Mouse (Mus musculus) limb, embryonic 12.5 days (tissue): ENCODE measurements around the gene Smpdl3b. TPM values are rescaled to one million over a fixed set of nuclear protein-coding genes. Genes with fewer than 3 reads are reported as not detected.
A peak's percentile ranks its signal among the peaks of the same experiment; 100 is the strongest.
"Not testable (repeated sequence)": the region's sequence is repeated elsewhere in the genome, so short reads cannot be mapped to it uniquely, and the experiment has no call there.

Experiments
- ATAC-seq: fragments of 200-750 bp; cut with Nextera tagmentation; 2 replicates; pipeline ENCODE4 v1.8.0; 2017; ENCODE audit warnings: low read depth, moderate TSS enrichment; ENCODE audit not compliant: insufficient number of reproducible peaks, insufficient read depth, low FRiP score, low TSS enrichment
- H3K27ac ChIP-seq: fragments of 300-500 bp; sonication (generic); 2 replicates; pipeline ENCODE4 v1.5.1; 2016; ENCODE audit warnings: mild to moderate bottlenecking, moderate library complexity
- H3K27me3 ChIP-seq: fragments of 300-500 bp; sonication (generic); 2 replicates; pipeline ENCODE4 v1.6.1; 2016; ENCODE audit warnings: mild to moderate bottlenecking, moderate library complexity
- H3K36me3 ChIP-seq: fragments of 300-500 bp; sonication (generic); 2 replicates; pipeline ENCODE4 v1.6.1; 2016; ENCODE audit warnings: mild to moderate bottlenecking, moderate library complexity
- H3K4me1 ChIP-seq: fragments of 300-500 bp; sonication (generic); replicated peaks from 2 replicates; pipeline ENCODE4 v1.6.1; 2016
- H3K4me2 ChIP-seq: fragments of 300-500 bp; sonication (generic); 2 replicates; pipeline ENCODE4 v1.6.1; 2016; ENCODE audit warnings: mild to moderate bottlenecking, moderate library complexity
- H3K4me3 ChIP-seq: fragments of 300-500 bp; sonication (generic); replicated peaks from 2 replicates; pipeline ENCODE4 v1.5.1; 2016; ENCODE audit warnings: mild to moderate bottlenecking
- H3K9ac ChIP-seq: fragments of 300-500 bp; sonication (generic); replicated peaks from 2 replicates; pipeline ENCODE4 v1.6.1; 2016; ENCODE audit warnings: mild to moderate bottlenecking, moderate library complexity
- H3K9me3 ChIP-seq: fragments of 300-500 bp; sonication (generic); 2 replicates; pipeline ENCODE4 v1.6.1; 2016; ENCODE audit warnings: mild to moderate bottlenecking, moderate library complexity
- WGBS: fragments of 180-500 bp; shearing (Covaris S2); methylation state at CpG from one replicate; pipeline ENCODE4 v1.1.7; 2016; 5-methylcytosine and 5-hydroxymethylcytosine counted together
- polyA plus RNA-seq: library from polyadenylated mRNA; unstranded; fragments of >200 nt; fragmentation: Nextera tagmentation; extraction: Ambion mirVana; gene quantifications from 2 replicates; pipeline ENCODE4 v1.2.1, GENCODE M21; 2016

Smpdl3b gene
- 5.8 and 6.4 TPM in 2 replicates for polyA plus RNA-seq

DNA sequence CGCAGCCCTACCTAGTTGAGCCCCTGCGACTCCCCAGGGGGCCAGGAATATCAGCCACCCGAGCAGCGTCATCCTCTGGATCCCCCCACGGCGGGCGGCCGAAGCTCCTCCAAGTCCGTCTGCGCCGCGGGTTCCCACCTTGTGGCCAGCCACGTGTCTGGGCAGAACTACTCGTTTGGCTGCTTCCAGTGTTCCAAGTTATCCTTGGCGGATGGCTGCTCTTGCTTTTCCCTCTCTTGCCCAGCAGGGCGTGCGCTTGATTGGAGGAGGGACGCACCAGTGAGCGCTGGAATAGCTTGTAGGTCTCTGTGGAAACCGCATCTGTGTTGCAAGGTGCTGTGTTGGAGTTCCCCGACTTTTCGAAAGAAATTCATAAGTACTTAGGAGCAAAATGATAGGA, at the start of gene Smpdl3b:
Gene Smpdl3b (minus strand): TSS at position 279 of the 400 bp plus-strand sequence.
- Histone ChIP-seq H3K4me1 (no peaks in the 10 kb centered on the region), H3K4me2 (peak within 1 kb of the TSS; percentile 82), H3K9ac (peak within 1 kb of the TSS; percentile 66), H3K27ac (no peak within 1 kb of the TSS), H3K27me3 (peaks cover 15% of the 10 kb centered on the region; the same call in 1 of the 2 replicates), H3K9me3 (no peaks in the 10 kb centered on the region), H3K36me3 (no peaks in the 10 kb centered on the region), H3K4me3 (peak within 1 kb of the TSS; percentile 45)
- ATAC-seq: peak; percentile 86; the same call in 1 of the 2 replicates
- 1% methylated on average over 22 of the region's 22 CpGs for WGBS

DNA sequence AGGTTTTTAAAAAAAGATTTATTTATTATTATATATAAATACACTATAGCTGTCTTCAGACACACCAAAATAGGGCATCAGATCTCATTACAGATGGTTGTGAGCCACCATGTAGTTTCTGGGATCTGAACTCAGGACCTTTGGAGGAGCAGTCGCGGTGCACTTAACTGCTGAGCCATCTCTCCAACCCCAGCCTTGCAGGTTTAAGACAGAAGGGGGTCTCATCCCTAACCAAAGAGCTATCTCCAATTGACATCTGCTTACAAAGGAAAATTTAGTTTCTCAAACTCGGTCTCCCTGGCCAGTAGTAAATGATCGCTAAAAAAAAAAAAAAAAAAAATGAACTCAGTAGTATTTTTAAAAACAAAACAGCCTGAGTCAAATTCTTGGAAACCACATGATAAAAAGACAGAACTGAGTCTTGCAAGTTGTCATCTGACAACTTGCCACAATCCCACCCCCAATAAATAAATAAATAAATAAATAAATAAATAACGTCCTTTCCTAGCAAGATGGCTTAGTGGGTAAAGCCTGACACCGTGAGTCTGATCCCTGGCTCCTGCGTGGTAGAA, 49.7 kb upstream of the Smpdl3b start:
- Histone ChIP-seq H3K9me3 (peaks cover 12% of the 10 kb centered on the region; the same call in 1 of the 2 replicates), H3K27me3 (no peaks in the 10 kb centered on the region), H3K27ac (no peak overlapping the region), H3K9ac (no peak overlapping the region), H3K36me3 (no peaks in the 10 kb centered on the region), H3K4me3 (no peak overlapping the region), H3K4me1 (no peaks in the 10 kb centered on the region), H3K4me2 (no peak overlapping the region)
- WGBS: 90% methylated on average over 7 of the region's 7 CpGs
- ATAC-seq: no peak

DNA sequence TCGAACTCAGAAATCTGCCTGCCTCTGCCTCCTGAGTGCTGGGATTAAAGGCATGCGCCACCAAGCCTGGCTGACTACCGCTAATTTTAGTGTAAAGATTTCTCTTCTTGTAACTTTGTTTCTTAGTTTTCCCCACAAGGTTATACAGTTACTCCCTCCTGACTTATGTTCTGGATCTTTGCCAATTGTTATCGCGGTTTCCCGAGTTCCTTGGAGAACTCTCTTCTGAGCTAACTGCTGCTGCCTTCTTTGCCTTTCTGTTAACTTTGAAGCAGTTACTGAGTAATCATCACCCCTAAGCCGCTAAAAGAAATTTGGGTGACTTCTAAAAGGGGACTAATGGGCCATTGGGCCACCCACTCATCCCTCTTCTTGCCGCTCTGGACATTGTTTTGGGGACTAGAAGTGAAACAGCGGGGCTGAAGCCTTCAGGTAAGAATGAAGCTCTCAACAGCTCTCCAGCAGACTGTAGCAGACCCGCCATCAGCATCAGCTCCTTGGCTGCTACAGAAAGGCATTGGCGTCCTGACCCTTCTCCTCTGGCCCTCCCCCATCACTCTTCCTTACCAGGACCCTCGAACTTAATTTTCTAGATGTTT, 48.6 kb upstream of the Smpdl3b start:
- H3K4me1 ChIP-seq: no peaks in the 10 kb centered on the region
- ATAC-seq: no peak
- H3K4me2 ChIP-seq: no peak overlapping the region
- H3K4me3 ChIP-seq: no peak overlapping the region
- 0 out of 2 replicates have a peak, but pooled peaks cover 3% of the 10 kb centered on the region for H3K9me3 ChIP-seq
- no peaks in the 10 kb centered on the region for H3K27me3 ChIP-seq
- H3K9ac ChIP-seq: no peak overlapping the region
- no peaks in the 10 kb centered on the region for H3K36me3 ChIP-seq
- 85% methylated on average over 12 of the region's 12 CpGs for WGBS
- H3K27ac ChIP-seq: no peak overlapping the region

DNA sequence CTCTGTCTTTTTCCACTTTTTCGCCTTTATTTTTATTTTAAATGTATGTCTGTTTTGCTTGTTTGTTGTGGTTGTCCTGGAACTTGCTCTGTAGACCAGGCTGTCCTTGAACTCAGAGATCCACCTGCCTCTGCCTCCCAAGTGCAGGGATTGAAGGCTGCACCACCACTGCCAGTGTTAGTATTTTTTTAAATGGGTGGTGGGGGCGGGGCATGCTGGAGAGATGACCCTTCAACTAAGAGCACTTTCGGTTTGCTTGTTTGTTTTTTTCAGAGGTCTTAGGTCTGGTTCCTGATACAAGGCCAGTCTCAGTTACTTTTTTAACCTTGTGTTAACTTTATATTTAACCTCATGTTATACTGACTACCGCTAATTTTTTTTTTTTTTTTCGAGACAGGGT, 48.1 kb upstream of the Smpdl3b start:
- H3K9me3 ChIP-seq: no peaks in the 10 kb centered on the region
- H3K4me2 ChIP-seq: no peak overlapping the region
- H3K9ac ChIP-seq: no peak overlapping the region
- no peaks in the 10 kb centered on the region for H3K4me1 ChIP-seq
- no peak overlapping the region for H3K4me3 ChIP-seq
- ATAC-seq: no peak
- H3K27ac ChIP-seq: no peak overlapping the region
- WGBS: 84% methylated on average over 5 of the region's 5 CpGs
- no peaks in the 10 kb centered on the region for H3K36me3 ChIP-seq
- no peaks in the 10 kb centered on the region for H3K27me3 ChIP-seq

DNA sequence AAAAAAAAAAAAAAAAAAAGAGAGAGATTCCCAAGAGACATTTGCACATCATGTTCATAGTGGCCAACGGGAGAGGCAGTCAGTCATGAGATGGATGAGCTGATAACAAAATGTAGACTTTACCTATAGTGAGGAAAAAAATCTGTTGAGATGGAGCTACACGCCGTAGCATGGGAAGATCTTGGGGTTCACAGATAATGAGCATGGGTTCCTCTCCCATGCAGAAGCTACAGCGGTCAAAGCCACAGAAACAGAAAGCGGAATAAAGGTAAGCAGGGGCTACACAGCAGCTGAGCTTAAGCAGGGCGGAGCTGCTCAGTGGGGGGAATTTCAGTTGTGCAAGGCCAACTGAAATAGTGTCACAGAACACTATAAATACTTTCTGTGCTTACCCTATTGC, 47.3 kb upstream of the Smpdl3b start:
- no peak overlapping the region for H3K9ac ChIP-seq
- no peak overlapping the region for H3K4me2 ChIP-seq
- ATAC-seq: no peak
- 91% methylated on average over 6 of the region's 6 CpGs for WGBS
- no peak overlapping the region for H3K4me3 ChIP-seq
- H3K27me3 ChIP-seq: no peaks in the 10 kb centered on the region
- no peak overlapping the region for H3K27ac ChIP-seq
- no peaks in the 10 kb centered on the region for H3K4me1 ChIP-seq
- no peaks in the 10 kb centered on the region for H3K9me3 ChIP-seq
- no peaks in the 10 kb centered on the region for H3K36me3 ChIP-seq

DNA sequence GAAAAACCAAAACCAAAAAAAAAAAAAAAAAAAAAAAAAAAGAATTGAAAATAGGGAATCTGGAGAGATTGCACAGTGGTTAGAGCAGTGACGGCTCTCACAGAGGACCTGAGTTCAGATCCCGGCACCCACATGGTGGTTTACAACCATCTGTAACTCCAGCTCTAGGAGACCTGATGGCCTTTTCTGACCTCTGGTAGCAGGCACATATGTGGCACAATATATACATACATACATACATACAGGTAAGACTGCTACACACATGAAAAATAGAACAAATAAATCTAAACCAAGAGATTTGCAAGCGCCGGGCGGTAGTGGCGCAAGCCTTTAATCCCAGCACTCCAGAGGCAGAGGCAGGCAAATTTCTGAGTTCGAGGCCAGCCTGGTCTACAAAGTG, 46.8 kb upstream of the Smpdl3b start:
- H3K4me1 ChIP-seq: no peaks in the 10 kb centered on the region
- no peaks in the 10 kb centered on the region for H3K36me3 ChIP-seq
- H3K27ac ChIP-seq: no peak overlapping the region
- no peaks in the 10 kb centered on the region for H3K9me3 ChIP-seq
- no peak overlapping the region for H3K9ac ChIP-seq
- no peak overlapping the region for H3K4me3 ChIP-seq
- H3K27me3 ChIP-seq: no peaks in the 10 kb centered on the region
- 95% methylated on average over 7 of the region's 7 CpGs for WGBS
- ATAC-seq: no peak
- no peak overlapping the region for H3K4me2 ChIP-seq

DNA sequence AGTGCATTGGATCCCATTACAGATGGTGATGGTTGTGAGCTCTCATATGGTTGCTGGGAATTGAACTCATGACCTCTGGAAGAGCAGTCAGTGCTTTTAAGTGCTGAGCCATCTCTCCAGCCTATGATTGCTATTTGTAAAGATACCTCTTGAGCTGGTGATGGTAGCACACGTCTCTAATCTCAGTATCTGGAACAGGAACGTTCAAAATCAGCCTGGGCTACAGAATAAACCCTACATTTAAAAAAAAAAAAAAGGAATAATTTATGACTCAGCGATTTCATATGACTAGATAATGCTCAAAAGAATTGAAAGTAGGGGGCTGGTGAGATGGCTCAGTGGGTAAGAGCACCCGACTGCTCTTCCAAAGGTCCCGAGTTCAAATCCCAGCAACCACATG, 46.2 kb upstream of the Smpdl3b start:
- Histone ChIP-seq H3K27me3 (no peaks in the 10 kb centered on the region), H3K4me3 (no peak overlapping the region), H3K36me3 (no peaks in the 10 kb centered on the region), H3K4me2 (no peak overlapping the region), H3K27ac (no peak overlapping the region), H3K9ac (no peak overlapping the region), H3K4me1 (no peaks in the 10 kb centered on the region), H3K9me3 (no peaks in the 10 kb centered on the region)
- no peak for ATAC-seq
- 91% methylated on average over 5 of the region's 5 CpGs for WGBS

DNA sequence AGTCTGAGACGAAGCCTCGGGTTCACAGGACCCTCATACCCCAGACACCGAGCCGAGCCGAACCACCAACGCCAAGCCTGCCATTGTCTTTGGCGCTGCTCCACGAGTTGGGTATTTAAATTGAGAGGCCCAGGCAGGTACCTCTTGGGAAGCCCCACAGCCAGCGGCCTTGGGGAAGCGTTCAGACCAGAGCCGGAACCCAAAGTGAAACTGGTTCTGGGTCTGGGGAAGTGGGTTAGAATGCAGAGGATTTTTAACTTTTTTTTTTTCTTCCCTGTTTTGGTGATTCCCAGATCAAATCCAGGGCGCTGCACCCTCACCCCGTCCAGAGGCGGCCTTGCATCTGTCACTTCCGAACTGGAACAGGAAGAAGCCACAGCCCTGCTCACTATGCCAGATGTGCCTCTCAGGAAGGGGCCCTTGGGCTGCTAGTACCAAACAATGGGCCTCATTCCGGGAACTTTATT, 45.2 kb upstream of the Smpdl3b start:
- Histone ChIP-seq H3K4me3 (no peak overlapping the region), H3K27ac (no peak overlapping the region), H3K27me3 (peaks cover 7% of the 10 kb centered on the region), H3K4me2 (no peak overlapping the region), H3K4me1 (no peaks in the 10 kb centered on the region), H3K9me3 (no peaks in the 10 kb centered on the region), H3K9ac (no peak overlapping the region), H3K36me3 (no peaks in the 10 kb centered on the region)
- 67% methylated on average over 16 of the region's 16 CpGs for WGBS
- no peak for ATAC-seq

DNA sequence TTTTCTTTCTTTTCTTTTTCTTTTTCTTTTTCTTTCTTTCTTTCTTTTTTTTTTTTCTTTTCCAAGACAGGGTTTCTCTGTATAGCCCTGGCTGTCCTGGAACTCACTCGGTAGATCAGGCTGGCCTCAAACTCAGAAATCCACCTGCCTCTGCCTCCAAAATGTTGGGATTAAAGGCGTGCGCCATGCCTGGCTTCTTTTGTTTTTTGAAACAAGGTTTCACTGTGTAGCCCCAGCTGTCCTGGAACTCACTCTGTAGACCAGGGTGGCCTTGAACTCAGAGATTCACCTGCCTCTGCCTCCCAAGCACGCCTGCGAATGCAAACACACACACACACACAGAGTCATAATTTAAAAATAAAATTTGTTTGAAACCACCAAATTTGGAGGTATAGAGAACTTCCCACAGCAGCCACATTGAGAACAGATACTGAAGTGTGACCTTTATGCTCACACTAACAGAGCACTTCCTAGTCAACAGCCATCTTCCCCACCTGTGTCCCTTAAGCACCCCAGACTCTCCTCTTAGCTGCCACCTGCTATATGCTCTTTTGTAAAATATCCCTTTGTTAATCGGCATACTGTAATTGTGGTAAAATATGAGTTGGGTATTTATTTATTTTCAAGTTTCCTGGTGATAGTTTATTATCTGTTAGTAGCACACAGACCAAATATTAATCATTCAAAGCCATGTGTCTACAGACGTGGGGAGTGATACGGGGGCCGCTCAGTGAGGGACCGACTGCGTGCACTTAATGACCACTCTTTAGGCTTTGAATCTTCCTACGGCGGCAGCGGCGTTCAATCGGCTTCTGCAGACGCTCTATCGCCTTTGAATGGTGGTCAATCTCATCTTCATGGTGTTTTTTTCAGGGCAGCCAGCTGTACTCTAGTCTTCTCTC, 44.4 kb upstream of the Smpdl3b start:
- Histone ChIP-seq H3K9me3 (no peaks in the 10 kb centered on the region), H3K9ac (no peak overlapping the region), H3K4me3 (no peak overlapping the region), H3K36me3 (no peaks in the 10 kb centered on the region), H3K27me3 (peaks cover 14% of the 10 kb centered on the region), H3K4me2 (no peak overlapping the region), H3K27ac (no peak overlapping the region), H3K4me1 (no peaks in the 10 kb centered on the region)
- WGBS: 89% methylated on average over 18 of the region's 18 CpGs
- no peak for ATAC-seq

DNA sequence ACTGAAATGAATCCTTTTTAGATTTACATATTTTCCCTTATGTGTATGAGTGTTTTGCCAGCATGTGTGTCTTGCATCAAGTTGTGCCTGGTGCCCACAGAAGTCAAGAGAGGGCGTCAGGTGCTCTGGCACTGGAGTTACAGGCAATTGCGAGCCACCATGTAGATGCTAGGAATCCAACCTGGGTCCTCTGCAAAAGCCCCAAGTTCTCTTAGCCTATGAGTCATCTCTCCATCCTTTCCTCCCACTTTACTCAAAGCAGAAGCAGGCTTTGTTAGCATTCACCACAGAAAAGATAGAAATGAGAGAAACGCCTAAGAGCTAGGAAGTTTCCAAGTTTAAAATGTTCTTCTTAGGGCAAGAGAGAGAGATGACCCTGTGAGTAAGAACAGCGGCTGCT, 42.8 kb upstream of the Smpdl3b start:
- no peak for ATAC-seq
- H3K27me3 ChIP-seq: peaks cover 30% of the 10 kb centered on the region
- H3K4me1 ChIP-seq: peaks cover 7% of the 10 kb centered on the region; the same call in 1 of the 2 replicates
- WGBS: 95% methylated on average over 4 of the region's 4 CpGs
- H3K4me3 ChIP-seq: no peak overlapping the region
- no peak overlapping the region for H3K4me2 ChIP-seq
- no peaks in the 10 kb centered on the region for H3K9me3 ChIP-seq
- H3K9ac ChIP-seq: no peak overlapping the region
- H3K27ac ChIP-seq: no peak overlapping the region
- no peaks in the 10 kb centered on the region for H3K36me3 ChIP-seq

DNA sequence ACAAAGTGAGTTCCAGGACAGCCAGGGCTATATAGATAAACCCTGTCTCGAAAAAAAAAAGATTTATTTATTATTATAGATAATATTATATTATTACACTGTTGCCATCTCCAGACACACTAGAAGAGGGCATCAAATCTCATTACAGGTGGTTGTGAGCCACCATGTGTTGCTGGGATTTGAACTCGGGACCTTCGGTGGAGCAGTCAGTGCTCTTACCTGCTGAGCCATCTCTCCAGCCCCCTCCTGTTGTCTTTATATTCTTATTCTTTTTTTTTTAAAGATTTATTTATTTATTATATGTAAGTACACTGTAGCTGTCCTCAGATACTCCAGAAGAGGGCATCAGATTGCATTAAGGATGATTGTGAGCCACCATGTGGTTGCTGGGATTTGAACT, 41.6 kb upstream of the Smpdl3b start:
- not testable (repeated sequence) for H3K4me1 ChIP-seq, H3K4me2 ChIP-seq, H3K36me3 ChIP-seq, H3K27ac ChIP-seq, H3K9ac ChIP-seq, H3K4me3 ChIP-seq, ATAC-seq, H3K9me3 ChIP-seq
- H3K27me3 ChIP-seq: peaks cover 41% of the 10 kb centered on the region
- 84% methylated on average over 3 of the region's 3 CpGs for WGBS
